Mouse (Mus musculus) 3T3-L1 (cell line): ENCODE data around the gene Prkar1b.

ENCODE experiments used
- DNase-seq: peaks from one replicate; pipeline ENCODE4 v3.0.0-alpha.2; 2015; ENCODE audit warnings: low read depth, low spot score

The Prkar1b gene

GRCm38 (mm10) chr5:139110140-139110855 is 39.5 kb downstream of the Prkar1b start:
- DNase-seq = no peak

GRCm38 (mm10) chr5:139107815-139108214 is 42.0 kb downstream of the Prkar1b start:
- peak; percentile 43 for DNase-seq

GRCm38 (mm10) chr5:139101783-139102182 is 48.0 kb downstream of the Prkar1b start:
- DNase-seq = no peak

- peak; percentile 61 for DNase-seq
Observed at GRCm38 (mm10) chr5:139098991-139099972, 50.5 kb downstream of the Prkar1b start.

- peak; percentile 20 for DNase-seq
Observed at GRCm38 (mm10) chr5:139095297-139096110, 54.3 kb downstream of the Prkar1b start.

GRCm38 (mm10) chr5:139093534-139093933 is 56.3 kb downstream of the Prkar1b start:
- no peak for DNase-seq

- DNase-seq = no peak
Observed at GRCm38 (mm10) chr5:139091713-139092112, 58.1 kb downstream of the Prkar1b start.

- peak; percentile 46 for DNase-seq
Observed at GRCm38 (mm10) chr5:139090162-139090561, 59.6 kb downstream of the Prkar1b start.

GRCm38 (mm10) chr5:139088173-139088572 is 61.6 kb downstream of the Prkar1b start:
- peak; percentile 47 for DNase-seq

GRCm38 (mm10) chr5:139084831-139085519 is 64.8 kb downstream of the Prkar1b start:
- peak; percentile 72 for DNase-seq

GRCm38 (mm10) chr5:139084302-139084701 is 65.5 kb downstream of the Prkar1b start:
- DNase-seq = peak; percentile 49

- DNase-seq = no peak
Observed at GRCm38 (mm10) chr5:139083841-139084240, 66.0 kb downstream of the Prkar1b start.

- peak; percentile 39 for DNase-seq
Observed at GRCm38 (mm10) chr5:139081370-139081769, 68.4 kb downstream of the Prkar1b start.

- DNase-seq = no peak
Observed at GRCm38 (mm10) chr5:139078156-139078462, 71.7 kb downstream of the Prkar1b start.

GRCm38 (mm10) chr5:139077311-139078155 is 72.3 kb downstream of the Prkar1b start:
- DNase-seq = no peak

GRCm38 (mm10) chr5:139076450-139076849 is 73.4 kb downstream of the Prkar1b start:
- DNase-seq = no peak

- DNase-seq = no peak
Observed at GRCm38 (mm10) chr5:139075791-139076190, 74.0 kb downstream of the Prkar1b start.

GRCm38 (mm10) chr5:139075125-139075524 is 74.7 kb downstream of the Prkar1b start:
- peak; percentile 89 for DNase-seq

GRCm38 (mm10) chr5:139073977-139074376 is 75.8 kb downstream of the Prkar1b start:
- DNase-seq = no peak

GRCm38 (mm10) chr5:139072866-139073265 is 76.9 kb downstream of the Prkar1b start:
- DNase-seq = no peak
